Mouse (Mus musculus) limb, embryonic 11.5 days (tissue): ENCODE data around the gene Gss. TPM values are rescaled to one million over a fixed set of nuclear protein-coding genes. Genes with fewer than 3 reads are reported as not detected.
"Not testable (repeated sequence)": the region's sequence is repeated elsewhere in the genome, so short reads cannot be mapped to it uniquely, and the experiment has no call there.

Source experiments
- ATAC-seq: fragments of 200-750 bp; cut with Nextera tagmentation; 2 replicates; pipeline ENCODE4 v1.8.0; 2017; ENCODE audit warnings: low read depth; ENCODE audit not compliant: insufficient number of reproducible peaks, low FRiP score, low TSS enrichment
- DNase-seq: peaks from one replicate; pipeline ENCODE4 v3.0.0-alpha.2; 2015; ENCODE audit warnings: low spot score
- H3K27ac ChIP-seq: fragments of 300-500 bp; sonication (generic); replicated peaks from 2 replicates; pipeline ENCODE4 v1.5.1; 2014; ENCODE audit warnings: low read depth, mild to moderate bottlenecking, low read length
- H3K27me3 ChIP-seq: fragments of 300-500 bp; sonication (generic); 2 replicates; pipeline ENCODE4 v1.6.1; 2014; ENCODE audit warnings: mild to moderate bottlenecking, low read length, mixed read lengths; ENCODE audit not compliant: control insufficient read depth, insufficient read depth
- H3K36me3 ChIP-seq: fragments of 300-500 bp; sonication (generic); 2 replicates; pipeline ENCODE4 v1.6.1; 2014; ENCODE audit warnings: mild to moderate bottlenecking, low read length, moderate library complexity, mixed read lengths; ENCODE audit not compliant: control insufficient read depth, insufficient read depth
- H3K4me1 ChIP-seq: fragments of 300-500 bp; sonication (generic); 2 replicates; pipeline ENCODE4 v1.6.1; 2014; ENCODE audit warnings: low read length, mixed read lengths; ENCODE audit not compliant: control insufficient read depth, insufficient read depth
- H3K4me2 ChIP-seq: fragments of 300-500 bp; sonication (generic); 2 replicates; pipeline ENCODE4 v1.6.1; 2014; ENCODE audit warnings: low read depth, mild to moderate bottlenecking, moderate library complexity; ENCODE audit not compliant: severe bottlenecking
- H3K4me3 ChIP-seq: fragments of 300-500 bp; sonication (generic); 2 replicates; pipeline ENCODE4 v1.5.1; 2014; ENCODE audit warnings: low read depth, low read length
- H3K9ac ChIP-seq: fragments of 300-500 bp; sonication (generic); 2 replicates; pipeline ENCODE4 v1.6.1; 2014; ENCODE audit warnings: mild to moderate bottlenecking, low read length
- H3K9me3 ChIP-seq: fragments of 300-500 bp; sonication (generic); 2 replicates; pipeline ENCODE4 v1.6.1; 2016; ENCODE audit warnings: low read length; ENCODE audit not compliant: control insufficient read depth
- WGBS: fragments of 180-500 bp; shearing (Covaris S2); extraction: QIAGEN DNeasy Blood & Tissue Kit; methylation state at CpG from one replicate; pipeline ENCODE4 v1.1.7; 2014; 5-methylcytosine and 5-hydroxymethylcytosine counted together
- polyA plus RNA-seq: library from polyadenylated mRNA; unstranded; fragments of >200 nt; fragmentation: Nextera tagmentation; extraction: Ambion mirVana; gene quantifications from 2 replicates; pipeline ENCODE4 v1.2.1, GENCODE M21; 2014

Gss gene
- polyA plus RNA-seq, 1 experiment from 2014 or later: 24.2 TPM

DNA sequence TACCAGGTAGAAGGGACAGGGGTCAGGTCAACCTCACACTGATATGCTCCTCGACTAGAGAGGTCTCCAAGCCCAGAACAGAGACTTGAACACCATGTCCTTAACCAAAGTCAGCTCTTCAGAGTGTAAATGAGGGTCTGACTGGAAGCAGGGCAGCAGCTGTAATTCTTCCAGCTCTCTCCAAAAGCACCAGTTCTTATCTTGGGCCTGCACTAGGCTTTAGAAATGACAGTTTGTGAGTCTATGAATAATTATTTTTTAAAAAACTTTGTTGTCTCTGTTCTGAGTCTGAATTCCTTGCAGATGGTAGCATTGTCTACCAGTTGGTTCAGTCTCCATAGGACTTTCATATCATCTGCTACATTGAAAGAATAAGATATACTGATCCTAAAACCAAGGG is 30.4 kb downstream of the Gss start:
- Histone ChIP-seq H3K27ac (no peak overlapping the region), H3K27me3 (no peaks in the 10 kb centered on the region), H3K36me3 (0 out of 2 replicates have a peak, but pooled peaks cover 2% of the 10 kb centered on the region), H3K9ac (no peak overlapping the region), H3K4me3 (no peak overlapping the region), H3K4me2 (no peak overlapping the region), H3K9me3 (no peaks in the 10 kb centered on the region), H3K4me1 (no peaks in the 10 kb centered on the region)
- WGBS: 57% methylated on average over 1 of the region's 1 CpGs
- DNase-seq (no peak), ATAC-seq (no peak)

DNA sequence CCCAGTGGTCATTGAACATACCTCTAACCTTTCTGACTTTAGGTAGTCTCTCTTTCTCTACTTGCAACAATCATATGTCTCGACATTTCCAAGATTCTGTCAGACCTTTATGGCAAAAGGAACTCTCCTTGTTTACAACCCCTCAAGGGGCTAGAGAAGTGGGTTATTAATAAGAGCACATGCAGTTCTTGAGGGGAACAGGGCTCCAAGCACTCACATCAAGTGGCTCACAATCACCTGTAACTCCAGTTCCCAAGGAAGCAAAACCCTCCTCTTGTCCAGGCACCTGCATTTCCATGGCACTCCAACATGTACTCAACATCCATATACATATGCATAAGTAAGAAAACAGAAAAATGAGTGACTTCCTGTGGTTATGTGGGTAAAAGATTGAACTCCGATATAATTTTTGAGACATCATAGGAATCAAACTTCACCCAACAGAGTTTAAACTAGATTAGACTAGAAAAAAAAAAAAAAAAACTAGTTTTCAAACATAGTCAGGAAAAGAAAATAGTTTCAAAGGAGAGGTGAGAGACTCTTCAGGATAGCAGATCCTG is 38.1 kb downstream of the Gss start:
- Histone ChIP-seq H3K9me3 (no peaks in the 10 kb centered on the region), H3K9ac (no peak overlapping the region), H3K4me3 (no peak overlapping the region), H3K27ac (no peak overlapping the region), H3K4me2 (no peak overlapping the region), H3K27me3 (no peaks in the 10 kb centered on the region), H3K36me3 (no peaks in the 10 kb centered on the region), H3K4me1 (no peaks in the 10 kb centered on the region)
- WGBS: 86% methylated on average over 2 of the region's 2 CpGs
- ATAC-seq (no peak), DNase-seq (no peak)

DNA sequence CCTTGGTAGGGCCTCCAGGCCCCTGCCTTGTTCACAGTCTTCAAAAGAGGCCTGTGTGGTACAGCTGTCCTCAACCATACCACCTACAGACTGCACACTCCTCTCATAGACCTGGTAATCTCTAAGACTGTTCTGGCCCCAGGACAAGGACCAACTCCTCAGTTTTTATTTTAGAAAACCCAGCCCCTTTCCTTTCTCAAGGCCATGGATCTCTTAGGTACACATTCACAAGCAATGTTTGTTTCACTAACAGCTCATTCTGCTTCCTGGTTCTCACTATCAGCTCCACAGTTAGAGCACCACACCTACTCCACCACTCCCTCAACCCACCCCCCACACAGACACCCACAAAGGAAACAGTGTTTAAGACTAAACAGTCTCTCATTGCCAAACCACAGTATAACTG is 39.7 kb downstream of the Gss start:
- Histone ChIP-seq H3K4me2 (no peak overlapping the region), H3K4me3 (no peak overlapping the region), H3K9ac (no peak overlapping the region), H3K36me3 (no peaks in the 10 kb centered on the region), H3K4me1 (no peaks in the 10 kb centered on the region), H3K27ac (no peak overlapping the region), H3K9me3 (no peaks in the 10 kb centered on the region), H3K27me3 (no peaks in the 10 kb centered on the region)
- no peak for DNase-seq
- no peak for ATAC-seq

DNA sequence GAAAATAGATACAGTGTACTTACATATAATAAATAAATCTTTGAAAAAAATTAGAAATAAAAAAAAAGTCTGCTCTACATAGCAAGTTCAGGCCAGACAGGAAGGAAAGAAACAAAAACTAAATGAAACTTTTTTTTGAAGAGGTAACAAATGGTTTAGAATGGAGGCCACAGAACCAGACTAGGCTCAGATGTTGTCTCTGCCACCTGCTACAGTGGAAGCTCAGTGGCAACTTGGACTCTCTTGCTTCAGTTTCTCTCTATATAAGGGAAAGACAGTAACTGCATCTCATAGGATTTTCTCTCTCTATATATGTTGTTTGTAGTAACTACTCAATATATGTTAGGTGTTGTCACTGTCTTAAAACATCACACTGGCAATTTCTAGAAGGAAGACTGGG is 40.3 kb downstream of the Gss start:
- H3K9me3 ChIP-seq: no peaks in the 10 kb centered on the region
- no peaks in the 10 kb centered on the region for H3K27me3 ChIP-seq
- H3K9ac ChIP-seq: no peak overlapping the region
- no peaks in the 10 kb centered on the region for H3K4me1 ChIP-seq
- H3K4me3 ChIP-seq: no peak overlapping the region
- no peak overlapping the region for H3K27ac ChIP-seq
- H3K36me3 ChIP-seq: no peaks in the 10 kb centered on the region
- H3K4me2 ChIP-seq: no peak overlapping the region
- DNase-seq (no peak), ATAC-seq (no peak)

DNA sequence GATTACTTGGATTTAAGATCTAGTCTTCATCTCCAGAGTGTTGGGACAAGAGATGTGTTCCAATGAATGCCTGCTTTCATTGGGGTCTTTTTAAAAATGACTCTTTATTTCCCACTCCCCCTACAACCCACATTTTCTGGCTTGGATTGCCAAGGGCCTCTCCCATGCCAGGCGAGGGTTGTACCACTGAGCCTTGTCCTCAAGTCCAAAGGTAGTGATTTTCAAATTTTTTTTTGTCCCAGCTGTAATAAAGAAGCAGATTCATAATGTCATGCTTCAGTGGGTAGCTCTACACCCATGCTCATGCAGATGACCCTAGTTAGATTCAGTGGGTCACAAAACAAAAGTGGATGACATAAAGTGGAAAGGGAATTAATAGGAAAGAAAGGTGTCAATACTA is 45.7 kb downstream of the Gss start:
- H3K4me1 ChIP-seq: no peaks in the 10 kb centered on the region
- no peaks in the 10 kb centered on the region for H3K36me3 ChIP-seq
- no peak for DNase-seq
- no peak overlapping the region for H3K9ac ChIP-seq
- H3K4me3 ChIP-seq: no peak overlapping the region
- ATAC-seq: no peak
- H3K4me2 ChIP-seq: no peak overlapping the region
- no peak overlapping the region for H3K27ac ChIP-seq
- no peaks in the 10 kb centered on the region for H3K27me3 ChIP-seq
- no peaks in the 10 kb centered on the region for H3K9me3 ChIP-seq
- 79% methylated on average over 1 of the region's 1 CpGs for WGBS

DNA sequence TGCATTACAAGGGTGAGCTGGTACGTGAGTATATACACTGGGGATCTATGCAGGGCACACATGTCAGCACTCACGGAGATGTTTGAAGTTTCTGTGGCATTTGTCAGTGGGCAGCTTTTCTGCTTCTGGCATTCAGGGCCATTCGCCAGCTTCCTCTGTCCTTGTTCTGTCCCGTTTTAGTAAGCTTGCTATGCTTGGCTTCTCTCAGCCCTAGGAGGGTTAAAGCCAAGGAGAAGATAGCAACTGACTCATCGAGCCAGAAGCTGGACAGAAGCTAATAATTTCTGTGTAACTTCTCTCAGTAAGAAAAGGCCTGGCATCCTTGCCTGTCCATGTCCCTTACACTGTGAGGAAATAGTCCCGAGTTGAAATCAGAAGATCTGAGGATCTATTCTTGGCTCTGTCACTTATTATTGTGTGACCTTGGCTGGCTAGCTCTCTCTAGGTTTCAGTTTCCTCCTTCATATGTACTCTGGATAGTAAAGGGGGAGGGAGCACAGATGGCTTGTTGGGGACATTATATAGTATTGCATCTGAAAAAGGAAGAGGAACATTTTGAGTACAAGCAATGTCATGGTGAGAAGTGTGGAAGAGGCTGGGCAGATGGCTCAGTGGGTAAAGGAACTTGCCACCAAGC is 51.7 kb downstream of the Gss start:
- H3K9ac ChIP-seq: no peak overlapping the region
- ATAC-seq (no peak), DNase-seq (no peak)
- H3K36me3 ChIP-seq: no peaks in the 10 kb centered on the region
- no peaks in the 10 kb centered on the region for H3K9me3 ChIP-seq
- H3K4me1 ChIP-seq: no peaks in the 10 kb centered on the region
- no peak overlapping the region for H3K4me2 ChIP-seq
- H3K27ac ChIP-seq: no peak overlapping the region
- H3K27me3 ChIP-seq: no peaks in the 10 kb centered on the region
- H3K4me3 ChIP-seq: no peak overlapping the region
- WGBS: 82% methylated on average over 6 of the region's 6 CpGs

DNA sequence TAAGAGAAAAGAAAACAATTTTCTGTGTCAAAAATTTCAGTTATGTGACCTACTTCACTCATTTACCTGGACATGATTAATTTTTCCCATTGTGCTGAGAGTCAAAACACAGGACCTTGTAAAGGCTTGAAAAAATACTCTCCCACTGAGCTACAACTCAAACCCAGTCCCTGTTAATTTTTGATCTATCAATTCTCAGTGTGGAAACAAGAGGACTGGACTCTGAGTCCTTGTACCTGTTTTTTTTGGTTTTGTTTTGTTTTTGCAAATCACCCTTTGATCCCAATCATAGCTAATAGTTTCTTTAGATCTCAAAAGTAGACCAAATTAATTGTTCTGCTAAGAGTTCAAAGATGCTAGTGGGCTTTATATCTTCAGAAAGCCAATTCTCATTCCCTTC is 52.9 kb downstream of the Gss start:
- Histone ChIP-seq H3K4me1 (no peaks in the 10 kb centered on the region), H3K27me3 (no peaks in the 10 kb centered on the region), H3K4me2 (no peak overlapping the region), H3K27ac (no peak overlapping the region), H3K4me3 (no peak overlapping the region), H3K9ac (no peak overlapping the region), H3K9me3 (no peaks in the 10 kb centered on the region), H3K36me3 (no peaks in the 10 kb centered on the region)
- DNase-seq (no peak), ATAC-seq (no peak)

DNA sequence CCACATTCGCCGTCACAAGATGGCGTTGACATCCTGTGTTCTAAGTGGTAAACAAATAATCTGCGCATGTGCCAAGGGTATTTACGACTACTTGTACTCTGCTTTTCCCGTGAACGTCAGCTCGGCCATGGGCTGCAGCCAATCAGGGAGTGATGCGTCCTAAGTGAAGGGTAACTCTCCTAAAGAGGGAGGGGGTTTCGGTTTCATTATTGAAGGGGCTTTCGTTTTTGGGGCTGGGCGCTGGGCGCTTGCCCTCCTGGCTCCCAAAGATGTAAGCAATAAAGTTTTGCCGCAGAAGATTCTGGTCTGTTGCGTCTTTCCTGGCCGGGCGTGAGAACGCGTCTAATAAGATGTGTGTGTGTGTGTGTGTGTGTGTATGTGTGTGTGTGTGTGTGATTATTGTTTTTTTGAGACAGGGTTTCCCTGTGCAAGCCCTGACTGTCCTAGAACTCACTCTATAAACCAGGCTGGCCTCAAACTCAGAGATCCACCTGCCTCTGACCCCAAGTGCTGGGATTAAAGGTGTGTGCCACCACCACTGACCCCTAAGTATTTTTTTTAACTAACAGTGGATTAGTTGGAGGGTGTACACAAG is 54.0 kb downstream of the Gss start:
- not testable (repeated sequence) for H3K4me1 ChIP-seq, H3K9ac ChIP-seq, H3K27me3 ChIP-seq, DNase-seq, H3K4me3 ChIP-seq, ATAC-seq, H3K4me2 ChIP-seq, H3K36me3 ChIP-seq, H3K9me3 ChIP-seq, H3K27ac ChIP-seq
- 80% methylated on average over 13 of the region's 19 CpGs for WGBS
